Mouse (Mus musculus): ENCODE measurements around the gene Lsm10.

Lsm10 gene

GRCm38 (mm10) chr4:126096464-126097111 is at the start of gene Lsm10:
Gene Lsm10, plus strand, starts transcription at chr4:126096623.
- peak; percentile 95 to 96 for DNase-seq

GRCm38 (mm10) chr4:126046851-126047585 is 49.4 kb upstream of the Lsm10 start, which contains the start of gene Mrps15:
Gene Mrps15, plus strand, starts transcription at chr4:126046925.
- peak; percentile 87 to 88 for DNase-seq

GRCm38 (mm10) chr4:126051617-126052016 is 44.8 kb upstream of the Lsm10 start:
- DNase-seq: peak in 1 of 2 experiments; percentile 21

- no peak for DNase-seq
Observed at GRCm38 (mm10) chr4:126057207-126058133, 39.0 kb upstream of the Lsm10 start.

- DNase-seq: peak; percentile 91 to 94
Observed at GRCm38 (mm10) chr4:126058134-126058996, 38.1 kb upstream of the Lsm10 start, which contains the start of gene Oscp1. Gene Oscp1, plus strand, starts transcription at chr4:126058565.

GRCm38 (mm10) chr4:126058997-126059362 is 37.4 kb upstream of the Lsm10 start:
- no peak for DNase-seq

GRCm38 (mm10) chr4:126062856-126063255 is 33.6 kb upstream of the Lsm10 start:
- peak; percentile 66 to 69 for DNase-seq

- no peak for DNase-seq
Observed at GRCm38 (mm10) chr4:126065241-126065640, 31.2 kb upstream of the Lsm10 start.

GRCm38 (mm10) chr4:126067401-126068077 is 28.9 kb upstream of the Lsm10 start:
- peak; percentile 87 for DNase-seq

GRCm38 (mm10) chr4:126068842-126069241 is 27.6 kb upstream of the Lsm10 start:
- no peak for DNase-seq

DNA sequence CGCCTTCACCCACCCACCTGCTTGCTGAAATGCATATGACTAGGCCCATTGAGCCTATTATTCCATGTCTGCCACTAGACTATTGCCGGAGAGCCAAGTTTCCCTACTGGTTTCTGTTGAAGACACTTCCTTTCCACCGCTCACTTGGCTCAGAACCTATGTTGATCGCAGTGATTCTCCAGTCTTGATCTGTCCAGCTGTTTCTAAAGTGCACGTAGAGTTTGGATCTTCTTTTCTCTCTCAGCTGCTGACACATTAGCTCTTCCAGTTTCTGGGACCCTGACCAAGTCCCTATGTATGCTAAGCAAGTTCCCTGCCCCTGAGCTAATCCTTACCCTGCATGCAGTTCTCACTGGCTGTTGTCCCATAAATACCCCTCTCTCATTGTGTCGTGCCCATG is 18.6 kb upstream of the Lsm10 start:
- DNase-seq: no peak

DNA sequence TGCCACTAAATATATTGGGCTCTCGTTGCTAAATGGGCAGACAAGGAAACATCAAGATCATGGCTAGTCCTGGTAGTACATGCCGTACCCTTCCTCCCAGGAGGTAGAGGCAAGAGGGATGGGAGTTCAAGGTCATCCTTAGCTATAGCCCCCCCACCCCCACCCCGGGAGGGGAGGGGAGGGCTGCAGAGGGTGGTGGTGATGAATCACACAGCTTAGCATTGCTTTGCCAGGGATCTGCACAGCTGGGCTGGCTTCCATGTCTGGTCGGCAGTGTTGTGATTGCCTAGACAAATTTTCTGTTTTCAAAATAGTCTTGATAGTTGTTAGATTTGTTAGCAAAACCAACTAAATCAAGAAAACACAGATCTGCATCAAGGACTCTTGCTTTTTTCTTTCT is 17.2 kb upstream of the Lsm10 start:
- no peak for DNase-seq

DNA sequence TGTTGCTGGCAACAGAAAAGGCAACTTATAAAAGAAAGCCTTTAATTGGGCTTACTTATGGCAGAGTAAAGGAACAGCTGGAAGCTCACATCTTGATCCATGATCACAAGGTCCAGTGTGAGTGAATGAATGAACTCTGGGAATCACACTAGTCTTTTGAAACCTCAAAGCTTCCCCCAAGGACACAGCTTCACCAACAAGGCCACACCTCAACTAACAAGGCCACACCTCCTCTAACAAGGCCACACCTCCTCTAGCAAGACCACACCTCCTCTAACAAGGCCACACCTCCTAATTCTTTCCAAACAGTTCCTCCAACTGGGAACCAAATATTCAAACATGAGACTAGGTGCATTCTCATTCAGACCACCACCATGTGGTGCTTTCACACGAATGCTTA is 14.8 kb upstream of the Lsm10 start:
- DNase-seq: no peak

DNA sequence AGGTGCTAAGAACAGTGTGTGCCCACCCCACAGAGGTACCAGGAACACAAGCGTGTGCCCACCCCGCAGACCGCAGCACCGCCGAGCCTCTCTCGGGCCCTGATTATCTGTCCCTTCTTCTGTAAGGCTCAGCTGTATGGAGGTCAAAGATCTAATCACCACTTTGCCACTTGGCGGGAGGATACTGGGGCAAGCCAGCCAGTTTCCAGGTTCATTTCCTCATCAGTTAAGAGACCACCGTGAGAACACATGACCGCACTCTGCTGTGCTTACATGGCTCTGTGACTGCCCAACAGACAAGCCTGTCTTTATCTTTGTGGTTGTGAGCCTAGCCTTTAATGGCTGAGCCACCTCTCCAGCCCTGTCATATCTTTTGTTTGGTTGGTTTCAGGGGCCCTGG is 13.4 kb upstream of the Lsm10 start:
- DNase-seq: no peak

- no peak for DNase-seq
Observed at GRCm38 (mm10) chr4:126084382-126084781, 12.0 kb upstream of the Lsm10 start.

DNA sequence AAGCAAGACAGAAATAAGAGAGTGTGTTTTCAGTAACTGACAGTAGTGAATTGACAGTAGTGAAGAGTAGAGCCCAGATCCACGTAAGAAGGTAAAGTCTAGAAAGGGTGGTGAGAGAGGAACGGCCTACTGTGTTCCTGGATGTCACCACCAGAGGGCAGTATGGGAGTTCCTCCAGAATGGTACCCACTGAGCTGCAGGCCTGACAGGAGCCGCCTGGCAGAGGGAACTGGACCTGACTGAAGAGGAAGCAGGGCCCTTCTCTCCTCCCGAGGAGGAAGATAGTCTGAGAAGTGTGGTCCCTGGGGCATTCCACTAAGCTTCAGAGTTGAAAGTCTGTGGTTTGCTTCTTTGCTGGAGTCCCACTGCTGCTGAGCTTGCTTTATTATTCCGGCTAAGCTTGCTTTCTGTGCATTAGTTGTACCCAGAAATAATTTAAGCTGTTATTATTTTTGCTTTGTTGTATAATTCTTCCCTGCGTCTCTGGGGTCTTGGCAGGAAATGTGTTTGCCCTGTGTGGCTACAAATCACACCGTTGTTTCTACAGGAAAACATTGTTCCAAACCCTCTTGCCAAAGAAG is 10.3 kb upstream of the Lsm10 start:
- DNase-seq: peak; percentile 91 to 94

DNA sequence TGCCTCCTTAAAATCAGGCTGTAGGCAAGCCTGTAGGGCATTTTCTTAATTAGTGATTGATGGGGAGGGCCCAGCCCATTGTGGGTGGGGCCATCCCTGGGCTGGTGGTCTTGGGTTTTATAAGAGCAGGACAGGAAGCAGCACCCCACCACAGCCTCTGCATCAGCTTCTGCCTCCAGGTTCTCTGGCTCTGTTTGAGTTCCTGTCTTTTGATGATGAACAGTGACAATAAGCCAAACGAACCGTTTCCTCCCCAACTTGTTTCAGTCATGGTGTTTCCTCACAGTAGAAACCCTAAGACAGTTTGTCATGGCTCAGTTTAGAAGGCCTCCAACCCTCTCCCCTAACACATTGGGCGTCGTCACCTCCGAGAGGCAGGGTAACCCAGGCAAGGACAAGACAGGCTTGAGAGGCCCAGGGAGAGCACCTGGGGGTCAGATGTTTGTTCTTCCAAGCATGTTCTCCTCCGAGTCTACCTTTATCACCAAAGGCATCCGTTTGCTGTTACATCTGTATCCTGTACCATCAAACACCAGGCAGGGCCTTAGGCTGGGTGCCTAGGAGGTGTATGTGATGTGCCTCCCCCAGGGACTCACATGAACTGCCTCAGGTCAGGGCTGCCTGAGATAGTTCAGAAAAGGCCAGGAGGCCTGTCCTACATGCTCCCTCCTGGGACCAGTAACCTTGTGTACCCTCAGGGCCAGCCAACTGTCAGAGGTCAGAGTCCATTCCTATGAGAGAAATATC is 6.1 kb upstream of the Lsm10 start:
- DNase-seq: no peak

DNA sequence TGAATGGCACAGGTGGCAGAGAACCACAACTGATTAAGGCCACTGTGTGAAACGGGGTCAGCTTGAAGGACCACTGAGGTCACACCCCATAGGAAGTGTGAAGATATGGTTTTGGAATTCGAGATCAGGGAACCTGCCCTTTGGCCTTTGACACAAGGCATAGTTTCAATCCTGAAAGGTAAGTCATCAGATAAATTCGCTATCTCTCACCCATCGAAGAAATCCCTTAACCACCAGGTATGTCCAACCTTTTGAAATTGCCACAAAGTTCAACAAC is 5.6 kb upstream of the Lsm10 start:
- DNase-seq: no peak

- DNase-seq: no peak
Observed at GRCm38 (mm10) chr4:126091873-126092272, 4.5 kb upstream of the Lsm10 start.

GRCm38 (mm10) chr4:126095622-126096430 is 597 bp upstream of the Lsm10 start:
- DNase-seq: peak in 1 of 2 experiments; percentile 12

Data from cerebellum, postnatal 14 days (tissue).